Mouse (Mus musculus) frontal cortex, adult 2 months (tissue): ENCODE data around the gene Fcamr. TPM values are rescaled to one million over a fixed set of nuclear protein-coding genes. Genes with fewer than 3 reads are reported as not detected.

Experiments used
- DNase-seq, 2 experiments: peaks; one replicate each; pipeline ENCODE4 v3.0.0; 2022; ENCODE audit warnings: low spot score in 1 of 2; ENCODE audit errors: extremely low spot score in 1 of 2
- polyA plus RNA-seq: library from polyadenylated mRNA; depleted of rRNA; stranded (reverse); fragments of >200 nt; gene quantifications from 2 replicates; pipeline ENCODE4 v1.2.3, GENCODE M21; 2012

Fcamr gene
- polyA plus RNA-seq, 1 experiment = 0.10 TPM

- no peak for DNase-seq
Measured at GRCm38 (mm10) chr1:130801511-130801910, 809 bp downstream of the Fcamr start.

- no peak for DNase-seq
Measured at GRCm38 (mm10) chr1:130802976-130803375, 2.3 kb downstream of the Fcamr start.

GRCm38 (mm10) chr1:130804279-130804678 is 3.6 kb downstream of the Fcamr start:
- DNase-seq = no peak

- DNase-seq = no peak
Measured at GRCm38 (mm10) chr1:130810906-130811305, 10.2 kb downstream of the Fcamr start.

- no peak for DNase-seq
Measured at GRCm38 (mm10) chr1:130811316-130811715, 10.6 kb downstream of the Fcamr start.

GRCm38 (mm10) chr1:130819737-130820136 is 19.0 kb downstream of the Fcamr start:
- no peak for DNase-seq

- DNase-seq = no peak
Measured at GRCm38 (mm10) chr1:130820316-130821148, 19.8 kb downstream of the Fcamr start.

- no peak for DNase-seq
Measured at GRCm38 (mm10) chr1:130821149-130821471, 20.4 kb downstream of the Fcamr start.

- DNase-seq = no peak
Measured at GRCm38 (mm10) chr1:130821911-130822625, 21.4 kb downstream of the Fcamr start.

GRCm38 (mm10) chr1:130826448-130826847 is 25.7 kb downstream of the Fcamr start, which contains the start of gene Pigr:
Gene Pigr (plus strand): TSS chr1:130826684.
- no peak for DNase-seq

- no peak for DNase-seq
Measured at GRCm38 (mm10) chr1:130828656-130829055, 28.0 kb downstream of the Fcamr start.

GRCm38 (mm10) chr1:130829906-130830830 is 29.5 kb downstream of the Fcamr start:
- DNase-seq = no peak

- DNase-seq = no peak
Measured at GRCm38 (mm10) chr1:130832230-130833149, 31.8 kb downstream of the Fcamr start.

GRCm38 (mm10) chr1:130835161-130835936 is 34.6 kb downstream of the Fcamr start:
- DNase-seq = no peak

- peak in 1 of 2 experiments; percentile 20 for DNase-seq
Measured at GRCm38 (mm10) chr1:130838288-130838687, 37.6 kb downstream of the Fcamr start.

GRCm38 (mm10) chr1:130840599-130841379 is 40.1 kb downstream of the Fcamr start:
- no peak for DNase-seq

- no peak for DNase-seq
Measured at GRCm38 (mm10) chr1:130841621-130842020, 40.9 kb downstream of the Fcamr start.

- DNase-seq = no peak
Measured at GRCm38 (mm10) chr1:130844516-130844915, 43.8 kb downstream of the Fcamr start.
